Mouse (Mus musculus) splenic B cell, adult 2 months (primary cell): ENCODE measurements around the gene Noc4l.

Source experiments
- DNase-seq: peaks from one replicate; pipeline ENCODE4 v3.0.0-alpha.2; 2011; ENCODE audit warnings: low read depth, low spot score
- H3K27me3 ChIP-seq: 2 replicates; pipeline ENCODE4 v1.6.1; 2012; ENCODE audit warnings: mild to moderate bottlenecking, low read length, moderate library complexity, mixed read lengths; ENCODE audit not compliant: control insufficient read depth, poor library complexity, insufficient read depth, severe bottlenecking
- H3K36me3 ChIP-seq: 2 replicates; pipeline ENCODE4 v1.6.1; 2012; ENCODE audit warnings: mild to moderate bottlenecking, low read length, moderate library complexity, mixed read lengths; ENCODE audit not compliant: control insufficient read depth, poor library complexity, insufficient read depth, severe bottlenecking

Noc4l gene

GRCm38 (mm10) chr5:110652719-110653648, at the start of gene Noc4l, which contains the start of gene Ddx51:
TSS of gene Noc4l (minus strand) at chr5:110653417.
TSS of gene Ddx51 (plus strand) at chr5:110653451.
- Histone ChIP-seq H3K36me3 (peaks cover 6% of the 10 kb centered on the region), H3K27me3 (no peaks in the 10 kb centered on the region)
- DNase-seq, result peak; percentile 97

- Histone ChIP-seq H3K36me3 (peaks cover 12% of the 10 kb centered on the region; the same call in 1 of the 2 replicates), H3K27me3 (no peaks in the 10 kb centered on the region)
- no peak for DNase-seq
Observed at GRCm38 (mm10) chr5:110698617-110699016, 45.4 kb upstream of the Noc4l start.

DNA sequence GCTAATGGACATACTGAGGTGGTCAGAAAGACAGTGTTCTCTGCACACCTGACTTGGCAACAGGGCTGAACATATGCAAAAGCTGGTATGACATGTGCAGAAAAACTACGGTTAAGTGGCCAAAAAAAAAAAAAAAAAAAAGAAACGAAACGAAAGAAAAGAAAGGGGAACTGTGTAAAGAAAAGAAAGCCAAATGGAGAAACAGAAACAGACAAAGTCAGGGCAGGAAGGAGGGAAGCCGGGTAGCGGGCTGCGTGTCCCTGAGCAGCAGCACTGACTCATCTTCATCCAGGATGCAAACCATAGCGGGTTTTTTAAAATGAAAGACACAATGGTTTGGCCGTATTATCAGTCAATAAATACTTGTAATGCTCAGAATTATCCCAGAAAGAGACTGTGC, 28.8 kb upstream of the Noc4l start:
- no peaks in the 10 kb centered on the region for H3K27me3 ChIP-seq
- peak; percentile 42 for DNase-seq
- H3K36me3 ChIP-seq, result peaks cover 16% of the 10 kb centered on the region

- Histone ChIP-seq H3K27me3 (no peaks in the 10 kb centered on the region), H3K36me3 (peaks cover 19% of the 10 kb centered on the region; the same call in 1 of the 2 replicates)
- DNase-seq, result no peak
Observed at GRCm38 (mm10) chr5:110665486-110666121, 12.4 kb upstream of the Noc4l start.

GRCm38 (mm10) chr5:110664750-110665269, 11.6 kb upstream of the Noc4l start:
- Histone ChIP-seq H3K27me3 (no peaks in the 10 kb centered on the region), H3K36me3 (peaks cover 16% of the 10 kb centered on the region; the same call in 1 of the 2 replicates)
- DNase-seq, result no peak

DNA sequence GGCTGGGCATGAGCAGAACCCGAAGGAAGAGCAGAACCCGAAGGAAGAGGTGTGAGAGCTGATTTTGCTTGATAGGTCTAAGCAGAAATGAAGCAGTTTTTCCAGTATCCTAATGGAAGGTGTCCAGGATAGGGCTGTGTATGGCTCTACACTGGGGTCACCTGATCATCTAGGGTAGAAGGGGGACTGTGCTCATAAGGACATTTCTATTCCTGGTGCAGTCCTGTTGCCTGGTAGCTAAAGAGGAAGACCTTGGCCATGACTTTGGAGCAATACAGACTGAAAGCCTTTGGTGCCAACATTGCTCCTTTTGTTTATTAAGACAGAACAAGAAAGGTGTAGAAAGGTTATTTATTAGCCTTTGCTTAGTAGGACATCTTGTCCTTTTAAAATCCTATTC, 10.8 kb upstream of the Noc4l start:
- no peaks in the 10 kb centered on the region for H3K27me3 ChIP-seq
- peaks cover 12% of the 10 kb centered on the region; the same call in 1 of the 2 replicates for H3K36me3 ChIP-seq
- no peak for DNase-seq

DNA sequence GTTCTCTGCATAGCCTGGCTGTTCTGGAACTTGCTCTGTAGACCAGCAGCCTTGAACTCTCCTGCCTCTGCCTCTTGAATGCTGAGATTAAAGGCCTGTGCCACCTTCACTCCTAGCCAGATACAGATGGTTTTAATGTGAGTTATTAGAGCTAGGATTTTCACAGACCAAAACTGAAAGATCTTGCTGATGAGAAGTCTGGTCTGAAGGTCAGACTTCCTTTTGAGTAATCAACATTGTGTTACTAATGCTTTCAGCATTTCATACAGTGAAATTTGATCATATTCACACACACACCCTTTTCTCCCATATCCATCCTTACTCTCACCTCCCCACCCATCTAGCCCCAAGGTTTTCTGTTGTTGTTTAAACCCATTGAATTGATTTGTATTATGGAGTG, 6.5 kb upstream of the Noc4l start:
- Histone ChIP-seq H3K27me3 (no peaks in the 10 kb centered on the region), H3K36me3 (peaks cover 10% of the 10 kb centered on the region)
- DNase-seq, result no peak

DNA sequence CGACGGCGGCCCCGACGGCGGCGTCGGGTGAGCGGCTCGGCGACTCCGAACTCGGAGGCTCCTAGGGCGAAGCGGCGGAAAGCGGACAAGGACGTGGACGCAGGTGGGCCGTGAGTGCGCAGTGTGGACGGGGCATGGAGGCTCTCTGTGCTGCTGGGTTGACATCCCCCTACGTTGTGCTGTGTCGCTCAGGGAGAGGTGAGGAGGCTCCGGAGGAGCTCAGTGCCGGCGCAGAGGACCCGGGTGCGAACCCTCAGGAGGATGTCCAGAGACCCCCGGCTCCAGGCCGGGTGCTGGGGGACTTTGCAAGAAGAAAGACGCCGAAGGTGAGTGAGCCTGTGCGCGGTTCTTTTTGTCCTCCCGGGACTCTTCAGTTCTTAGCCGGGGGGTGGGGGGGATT, 469 bp upstream of the Noc4l start:
- DNase-seq, result no peak
- Histone ChIP-seq H3K36me3 (peaks cover 6% of the 10 kb centered on the region), H3K27me3 (no peaks in the 10 kb centered on the region)

GRCm38 (mm10) chr5:110646377-110646776, 6.8 kb downstream of the Noc4l start:
- Histone ChIP-seq H3K36me3 (peaks cover 3% of the 10 kb centered on the region), H3K27me3 (no peaks in the 10 kb centered on the region)
- DNase-seq, result no peak

GRCm38 (mm10) chr5:110639459-110639858, 13.8 kb downstream of the Noc4l start:
- peak; percentile 87 for DNase-seq
- Histone ChIP-seq H3K36me3 (no peaks in the 10 kb centered on the region), H3K27me3 (no peaks in the 10 kb centered on the region)

DNA sequence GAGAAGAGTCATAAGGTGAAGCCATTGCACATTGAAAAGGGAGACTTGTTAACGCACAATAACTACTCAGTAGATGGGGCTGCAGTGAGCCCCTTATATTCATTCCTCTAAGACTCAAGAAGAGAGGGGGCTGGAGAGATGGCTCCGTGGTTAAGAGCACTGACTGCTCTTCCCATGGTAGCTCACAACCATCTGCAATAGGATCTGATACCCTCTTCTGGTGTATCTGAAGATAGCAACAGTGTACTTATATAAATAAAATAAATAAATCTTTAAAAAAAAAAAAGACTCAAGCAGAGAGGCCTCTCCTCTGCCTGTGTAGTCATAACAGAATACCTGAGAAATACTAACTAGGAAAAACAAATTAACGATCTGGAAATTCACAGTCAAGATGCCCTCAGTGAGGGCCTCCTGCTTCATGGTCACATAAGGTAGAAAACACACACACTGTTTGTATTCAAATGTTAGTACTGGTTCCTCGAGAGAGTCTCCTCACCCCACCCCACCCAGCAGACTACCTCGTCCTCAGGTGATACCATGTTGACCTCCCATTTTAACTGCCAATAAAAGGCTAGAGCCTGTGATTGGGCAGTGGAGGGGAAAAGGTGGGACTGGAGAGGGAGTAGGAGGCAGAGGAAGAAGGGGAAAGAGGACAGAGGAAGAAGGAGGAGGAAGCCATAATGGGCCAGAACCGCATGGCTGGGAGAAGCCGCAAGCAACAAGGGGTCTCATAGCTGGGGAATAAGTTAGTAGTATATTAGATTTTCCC, 14.7 kb downstream of the Noc4l start:
- no peak for DNase-seq
- Histone ChIP-seq H3K36me3 (no peaks in the 10 kb centered on the region), H3K27me3 (no peaks in the 10 kb centered on the region)

DNA sequence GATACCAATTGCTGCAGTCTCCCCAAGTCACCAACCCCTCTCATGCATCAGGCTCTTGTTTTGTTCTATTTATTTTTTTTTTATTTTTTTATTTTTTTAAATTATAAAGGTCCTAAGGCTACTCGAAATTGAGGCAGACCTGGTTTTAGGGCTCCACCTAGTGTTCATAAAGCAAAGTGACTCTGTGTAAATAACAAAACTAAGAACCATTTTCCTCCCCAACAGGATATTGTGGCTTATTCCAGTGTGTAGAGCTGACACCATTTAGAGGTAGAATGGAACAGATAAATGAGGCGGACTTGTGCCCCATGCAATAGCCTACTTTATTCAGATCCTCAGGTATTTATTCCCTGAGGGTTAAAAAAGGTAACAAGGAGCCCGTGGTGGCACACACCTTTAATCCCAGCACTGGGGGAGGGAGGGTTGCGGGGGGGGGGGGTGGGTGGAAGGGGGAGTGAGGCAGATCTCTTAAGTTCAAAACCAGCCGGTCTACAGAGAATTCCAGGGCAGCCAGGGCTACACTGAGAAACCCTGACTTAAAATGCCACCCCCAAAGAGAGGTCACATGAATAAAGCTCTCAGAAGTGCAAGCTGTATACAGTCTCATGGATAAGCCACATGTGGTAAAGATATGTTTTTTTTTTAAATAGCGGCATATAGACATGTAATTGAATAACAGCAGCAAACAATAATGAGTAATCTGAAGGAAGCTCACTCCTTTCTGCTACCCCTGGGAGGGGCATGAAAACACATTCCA, 17.1 kb downstream of the Noc4l start:
- H3K27me3 ChIP-seq, result no peaks in the 10 kb centered on the region
- DNase-seq, result peak; percentile 64
- H3K36me3 ChIP-seq, result no peaks in the 10 kb centered on the region

GRCm38 (mm10) chr5:110629525-110630120, 23.6 kb downstream of the Noc4l start:
- Histone ChIP-seq H3K36me3 (no peaks in the 10 kb centered on the region), H3K27me3 (no peaks in the 10 kb centered on the region)
- no peak for DNase-seq
